Mouse (Mus musculus) layer of hippocampus, adult 18-20 months (tissue): ENCODE data around the gene Olfr829. TPM values are rescaled to one million over a fixed set of nuclear protein-coding genes. Genes with fewer than 3 reads are reported as not detected.
"Not testable (repeated sequence)": the region's sequence is repeated elsewhere in the genome, so short reads cannot be mapped to it uniquely, and the experiment has no call there.

Experiments used
- DNase-seq, 2 experiments: peaks; one replicate each; pipeline ENCODE4 v3.0.0; 2022; ENCODE audit warnings: low spot score in 2 of 2
- long read RNA-seq: library from polyadenylated mRNA; stranded (forward); transcript quantifications from one replicate; pipeline ENCODE4 v2.0.0, GENCODE M21; 2021
- total RNA-seq, 2 experiments: library from RNA; stranded (reverse); gene quantifications; 2 replicates each; pipeline ENCODE4 v1.2.3; 2021

Gene Olfr829
- total RNA-seq: not detected
- long read RNA-seq: 0 reads

DNA sequence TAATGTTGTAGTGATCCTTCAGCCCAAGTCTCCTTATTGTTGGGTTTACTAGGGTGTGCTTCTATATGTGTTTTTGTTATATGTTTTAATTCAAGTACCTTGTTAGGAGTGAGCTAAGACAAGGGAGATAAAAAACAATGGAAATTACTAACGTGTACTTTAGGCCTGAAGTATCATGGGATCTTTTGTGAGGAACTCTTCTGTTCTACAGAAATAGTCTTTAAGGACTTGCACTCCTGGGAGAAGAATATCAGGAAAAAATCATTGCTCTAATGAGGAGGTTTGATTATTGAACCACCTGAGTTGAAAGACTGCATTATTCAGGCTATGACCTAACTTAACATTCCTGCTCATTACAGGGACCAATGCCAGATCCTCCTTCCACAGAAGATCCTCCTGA lies at the start of gene Olfr829:
TSS of gene Olfr829 (plus strand) at position 301 of the 400 bp plus-strand sequence.
- no peak for DNase-seq

DNA sequence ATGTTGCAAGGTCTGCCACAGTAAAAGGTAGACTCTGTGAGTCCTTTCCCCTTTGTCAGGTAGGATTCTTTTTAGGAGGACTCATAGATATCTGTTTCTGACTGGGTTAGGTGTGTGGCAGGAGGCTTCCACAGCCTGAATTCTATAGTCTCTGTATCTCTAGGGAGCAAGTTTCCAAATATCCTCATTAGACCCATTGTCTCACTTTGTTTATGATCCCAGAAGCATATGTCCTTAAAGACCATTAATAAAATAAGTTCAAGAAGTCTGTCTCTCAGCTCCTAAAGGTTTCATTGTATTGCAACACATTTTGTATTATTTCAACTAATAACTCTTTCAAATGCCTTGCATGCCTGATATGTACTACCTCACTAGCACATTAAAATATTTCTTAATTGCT lies 35.3 kb upstream of the Olfr829 start, which contains the start of gene Olfr828:
TSS of gene Olfr828 (minus strand) at position 101 of the 400 bp plus-strand sequence.
- DNase-seq: no peak

DNA sequence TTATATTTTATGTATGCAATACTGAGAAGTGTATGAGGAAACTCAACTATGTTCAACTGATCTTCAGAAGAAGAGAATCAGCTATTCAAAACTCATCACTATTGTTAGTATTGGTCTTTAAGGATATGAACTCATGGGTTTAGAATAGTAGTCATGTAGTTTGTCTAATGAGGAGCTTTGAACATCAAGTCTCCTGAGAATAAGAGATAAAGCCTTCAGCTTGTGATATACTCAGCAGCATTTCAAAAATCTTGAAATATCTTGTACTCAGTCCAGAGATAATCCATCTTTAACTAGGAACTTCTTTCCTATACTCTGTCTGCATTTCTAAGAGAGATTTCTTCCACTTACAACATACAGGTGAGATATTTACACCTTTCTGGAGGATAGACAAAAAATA lies 19.7 kb downstream of the Olfr829 start, which contains the start of gene Olfr830:
TSS of gene Olfr830 (plus strand) at position 301 of the 400 bp plus-strand sequence.
- no peak for DNase-seq

DNA sequence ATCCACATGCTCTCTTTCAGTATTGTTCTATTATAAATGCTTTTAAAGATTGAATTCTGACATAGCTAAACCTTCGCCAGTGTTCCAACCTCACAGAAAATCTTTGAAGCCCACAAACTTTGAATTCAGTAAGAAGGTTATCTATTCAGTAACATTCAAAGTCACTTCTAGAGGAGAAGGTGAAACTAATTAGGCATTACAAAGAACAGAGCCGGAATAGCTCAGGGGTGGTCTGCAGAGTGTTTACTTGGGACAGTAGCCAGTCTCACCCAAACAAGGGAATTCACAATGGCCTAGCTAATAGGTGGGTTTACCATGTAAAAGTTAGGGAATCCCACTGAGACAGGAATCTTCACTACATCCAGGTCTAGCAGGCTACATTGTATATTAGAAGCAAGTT lies 53.0 kb downstream of the Olfr829 start:
- not testable (repeated sequence) for DNase-seq

Other genes starting within 250 kb of the Olfr829 start
- not detected for gene Muc16, start 180.4 kb upstream of the Olfr829 start, total RNA-seq
- not detected for gene Olfr24, start 90.9 kb upstream of the Olfr829 start, total RNA-seq
- gene Olfr828, start 35.4 kb upstream of the Olfr829 start, total RNA-seq: not detected
- gene Olfr830, start 19.8 kb downstream of the Olfr829 start, total RNA-seq: not detected
- gene Olfr832, start 82.2 kb downstream of the Olfr829 start, total RNA-seq: not detected
- not detected for gene Olfr834, start 133.1 kb downstream of the Olfr829 start, total RNA-seq
- gene Olfr835, start 177.8 kb downstream of the Olfr829 start, total RNA-seq: not detected